Mouse (Mus musculus) kidney, embryonic 14.5 days (tissue): Measurements from ENCODE around the gene Ankdd1b. TPM values are rescaled to one million over a fixed set of nuclear protein-coding genes. Genes with fewer than 3 reads are reported as not detected.
A peak's percentile ranks its signal among the peaks of the same experiment; 100 is the strongest.

Source experiments
- ATAC-seq: fragments of 200-750 bp; cut with Nextera tagmentation; 2 replicates; pipeline ENCODE4 v1.8.0; 2017; ENCODE audit warnings: moderate number of reproducible peaks, mild to moderate bottlenecking, moderate TSS enrichment, moderate library complexity; ENCODE audit not compliant: low FRiP score, low TSS enrichment
- H3K27ac ChIP-seq: fragments of 300-500 bp; sonication (generic); 2 replicates; pipeline ENCODE4 v1.5.1; 2014; ENCODE audit warnings: low read depth, mild to moderate bottlenecking, low read length, moderate library complexity, mixed read lengths
- H3K27me3 ChIP-seq: fragments of 300-500 bp; sonication (generic); 2 replicates; pipeline ENCODE4 v1.6.1; 2014; ENCODE audit warnings: mild to moderate bottlenecking, low read length; ENCODE audit not compliant: control insufficient read depth, insufficient read depth
- H3K36me3 ChIP-seq: fragments of 300-500 bp; sonication (generic); 2 replicates; pipeline ENCODE4 v1.6.1; 2014; ENCODE audit warnings: low read length, mixed read lengths; ENCODE audit not compliant: control insufficient read depth, insufficient read depth
- H3K4me1 ChIP-seq: fragments of 300-500 bp; sonication (generic); 2 replicates; pipeline ENCODE4 v1.6.1; 2014; ENCODE audit warnings: low read length, mixed read lengths; ENCODE audit not compliant: control insufficient read depth, insufficient read depth
- H3K4me2 ChIP-seq: fragments of 300-500 bp; sonication (generic); replicated peaks from 2 replicates; pipeline ENCODE4 v1.6.1; 2014; ENCODE audit warnings: low read depth, mild to moderate bottlenecking, low read length
- H3K4me3 ChIP-seq: fragments of 300-500 bp; sonication (generic); 2 replicates; pipeline ENCODE4 v1.5.1; 2014; ENCODE audit warnings: mild to moderate bottlenecking, low read length
- H3K9ac ChIP-seq: fragments of 300-500 bp; sonication (generic); 2 replicates; pipeline ENCODE4 v1.6.1; 2014; ENCODE audit warnings: low read depth, mild to moderate bottlenecking, low read length, moderate library complexity
- H3K9me3 ChIP-seq: fragments of 300-500 bp; sonication (generic); 2 replicates; pipeline ENCODE4 v1.6.1; 2016; ENCODE audit warnings: low read length; ENCODE audit not compliant: control insufficient read depth
- WGBS: fragments of 180-500 bp; shearing (Covaris S2); extraction: QIAGEN DNeasy Blood & Tissue Kit; methylation state at CpG from one replicate; pipeline ENCODE4 v1.1.7; 2014; 5-methylcytosine and 5-hydroxymethylcytosine counted together
- polyA plus RNA-seq: library from polyadenylated mRNA; unstranded; fragments of >200 nt; fragmentation: Nextera tagmentation; extraction: Ambion mirVana; gene quantifications from 2 replicates; pipeline ENCODE4 v1.2.1, GENCODE M21; 2014

The Ankdd1b gene
- polyA plus RNA-seq, 1 experiment from 2014 or later, result 0.28 TPM

DNA sequence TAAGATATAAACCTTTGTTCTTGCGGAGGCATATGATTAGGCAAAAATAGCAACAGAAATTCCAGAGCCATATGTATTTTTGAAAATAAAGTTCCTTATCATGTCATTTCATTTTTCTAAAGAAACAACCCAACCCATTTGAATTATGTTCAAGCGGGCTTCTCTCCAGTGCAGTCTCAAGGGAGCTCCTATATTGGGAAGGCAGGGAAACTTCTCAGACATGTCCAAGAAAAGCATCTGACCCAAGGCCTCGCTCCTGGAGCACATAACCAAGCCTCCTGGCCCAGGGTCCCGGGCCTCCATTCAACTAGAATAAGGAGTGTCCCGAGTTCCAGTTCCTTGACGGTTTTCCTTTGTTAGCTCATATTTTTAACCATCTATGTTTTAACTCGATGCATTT lies 20.1 kb downstream of the Ankdd1b start:
- 84% methylated on average over 7 of the region's 7 CpGs for WGBS

DNA sequence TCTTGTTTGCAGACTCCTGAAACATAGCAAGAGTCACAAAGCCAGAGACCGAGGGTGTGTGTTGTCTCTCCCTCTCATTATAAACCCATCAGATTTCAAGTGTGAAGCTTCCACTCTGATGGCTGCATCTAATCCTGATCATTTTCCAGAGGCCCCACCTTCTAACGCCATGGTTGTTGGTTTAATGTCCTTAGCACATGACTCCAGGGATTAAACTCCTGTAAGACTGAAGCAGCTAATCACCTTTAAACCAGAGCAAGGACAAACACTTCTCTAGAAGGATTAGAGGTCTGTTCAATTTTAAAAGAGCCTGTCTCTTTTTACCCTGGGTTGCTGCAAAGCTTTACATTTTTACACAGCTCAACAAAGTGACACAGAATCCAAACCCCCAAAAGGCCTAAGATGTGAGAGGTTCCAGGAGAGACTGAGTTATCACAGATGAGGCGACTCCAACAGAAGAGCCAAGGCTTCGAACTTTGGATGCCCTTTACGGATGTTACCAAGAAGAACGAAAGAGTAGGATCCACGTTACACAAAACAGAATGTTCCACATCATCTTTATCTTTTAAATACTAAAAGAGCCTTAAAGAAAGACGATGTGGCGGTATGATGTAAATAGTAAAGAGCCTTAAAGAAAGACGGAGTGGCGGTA lies 20.7 kb downstream of the Ankdd1b start:
- WGBS, result 86% methylated on average over 11 of the region's 11 CpGs
- H3K36me3 ChIP-seq, result no peaks in the 10 kb centered on the region

More for the DNA sequence above, 20.1 kb downstream of the Ankdd1b start:
- H3K4me1 ChIP-seq, result no peaks in the 10 kb centered on the region
- no peaks in the 10 kb centered on the region for H3K27me3 ChIP-seq
- H3K27ac ChIP-seq, result no peak overlapping the region
- no peak overlapping the region for H3K9ac ChIP-seq
- H3K4me2 ChIP-seq, result no peak overlapping the region
- no peak for ATAC-seq
- no peak overlapping the region for H3K4me3 ChIP-seq
- no peaks in the 10 kb centered on the region for H3K36me3 ChIP-seq
- H3K9me3 ChIP-seq, result no peaks in the 10 kb centered on the region

GRCm38 (mm10) chr13:96440436-96440835 lies 30.6 kb downstream of the Ankdd1b start:
- Histone ChIP-seq H3K27me3 (no peaks in the 10 kb centered on the region), H3K4me3 (no peak overlapping the region), H3K27ac (no peak overlapping the region), H3K36me3 (no peaks in the 10 kb centered on the region), H3K9ac (no peak overlapping the region), H3K9me3 (no peaks in the 10 kb centered on the region), H3K4me1 (peaks cover 5% of the 10 kb centered on the region; the same call in 1 of the 2 replicates), H3K4me2 (no peak overlapping the region)
- WGBS, result 93% methylated on average over 4 of the region's 4 CpGs
- ATAC-seq, result no peak

More for the DNA sequence above, 20.7 kb downstream of the Ankdd1b start:
- ATAC-seq, result no peak
- H3K27me3 ChIP-seq, result no peaks in the 10 kb centered on the region
- H3K4me1 ChIP-seq, result no peaks in the 10 kb centered on the region
- no peak overlapping the region for H3K4me3 ChIP-seq
- H3K9me3 ChIP-seq, result no peaks in the 10 kb centered on the region
- no peak overlapping the region for H3K4me2 ChIP-seq
- H3K27ac ChIP-seq, result no peak overlapping the region; the same call in 1 of the 2 replicates
- H3K9ac ChIP-seq, result no peak overlapping the region

GRCm38 (mm10) chr13:96436921-96437320 lies 34.1 kb downstream of the Ankdd1b start:
- ATAC-seq, result no peak
- Histone ChIP-seq H3K4me2 (no peak overlapping the region), H3K9ac (no peak overlapping the region), H3K4me1 (peaks cover 31% of the 10 kb centered on the region), H3K27ac (no peak overlapping the region), H3K27me3 (no peaks in the 10 kb centered on the region), H3K36me3 (no peaks in the 10 kb centered on the region), H3K9me3 (no peaks in the 10 kb centered on the region), H3K4me3 (no peak overlapping the region)
- 85% methylated on average over 1 of the region's 1 CpGs for WGBS

- peaks cover 31% of the 10 kb centered on the region for H3K4me1 ChIP-seq
- H3K36me3 ChIP-seq, result no peaks in the 10 kb centered on the region
- H3K4me3 ChIP-seq, result no peak overlapping the region
- peak; percentile 40; the same call in 1 of the 2 replicates for ATAC-seq
- no peaks in the 10 kb centered on the region for H3K27me3 ChIP-seq
- H3K9ac ChIP-seq, result no peak overlapping the region
- 21% methylated on average over 11 of the region's 13 CpGs for WGBS
- no peaks in the 10 kb centered on the region for H3K9me3 ChIP-seq
- H3K4me2 ChIP-seq, result peak overlapping the region; percentile 22
- no peak overlapping the region for H3K27ac ChIP-seq
Observed at GRCm38 (mm10) chr13:96435793-96436192, 35.2 kb downstream of the Ankdd1b start.

GRCm38 (mm10) chr13:96434899-96435331 lies 36.1 kb downstream of the Ankdd1b start:
- no peak overlapping the region for H3K9ac ChIP-seq
- WGBS, result 38% methylated on average over 5 of the region's 5 CpGs
- no peaks in the 10 kb centered on the region for H3K36me3 ChIP-seq
- H3K4me2 ChIP-seq, result no peak overlapping the region
- peak overlapping the region; percentile 27; the same call in 1 of the 2 replicates for H3K27ac ChIP-seq
- H3K27me3 ChIP-seq, result no peaks in the 10 kb centered on the region
- peaks cover 31% of the 10 kb centered on the region for H3K4me1 ChIP-seq
- H3K4me3 ChIP-seq, result no peak overlapping the region
- no peaks in the 10 kb centered on the region for H3K9me3 ChIP-seq
- peak; percentile 48 for ATAC-seq

- no peak overlapping the region for H3K4me2 ChIP-seq
- peaks cover 31% of the 10 kb centered on the region for H3K4me1 ChIP-seq
- H3K27ac ChIP-seq, result no peak overlapping the region
- WGBS, result 63% methylated on average over 11 of the region's 11 CpGs
- no peak overlapping the region for H3K4me3 ChIP-seq
- no peaks in the 10 kb centered on the region for H3K27me3 ChIP-seq
- no peaks in the 10 kb centered on the region for H3K9me3 ChIP-seq
- H3K9ac ChIP-seq, result no peak overlapping the region
- no peaks in the 10 kb centered on the region for H3K36me3 ChIP-seq
- ATAC-seq, result no peak
Observed at GRCm38 (mm10) chr13:96433648-96434190, 37.3 kb downstream of the Ankdd1b start.

DNA sequence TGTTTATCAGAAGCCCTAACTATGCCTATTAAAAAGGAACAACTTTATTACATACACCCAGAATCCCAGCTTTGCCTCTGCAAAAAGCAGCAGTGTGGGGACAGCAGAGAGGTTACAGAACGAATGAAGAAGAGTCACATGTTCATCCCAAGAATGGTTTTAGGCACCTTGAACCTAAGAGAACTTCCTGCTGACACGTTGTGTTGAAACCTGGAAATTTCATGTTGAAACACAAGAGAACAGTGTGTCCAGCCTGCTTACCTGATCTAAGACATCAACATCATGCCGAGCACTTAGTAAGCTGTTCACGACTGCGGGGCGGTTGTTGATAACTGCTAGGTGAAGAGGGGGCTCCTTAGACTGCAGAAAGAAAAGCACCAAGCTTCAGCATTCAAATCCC lies 38.0 kb downstream of the Ankdd1b start:
- no peak overlapping the region for H3K9ac ChIP-seq
- 78% methylated on average over 6 of the region's 6 CpGs for WGBS
- H3K36me3 ChIP-seq, result no peaks in the 10 kb centered on the region
- H3K27ac ChIP-seq, result no peak overlapping the region
- ATAC-seq, result no peak
- peaks cover 31% of the 10 kb centered on the region for H3K4me1 ChIP-seq
- no peak overlapping the region for H3K4me3 ChIP-seq
- H3K4me2 ChIP-seq, result no peak overlapping the region
- no peaks in the 10 kb centered on the region for H3K27me3 ChIP-seq
- H3K9me3 ChIP-seq, result no peaks in the 10 kb centered on the region

DNA sequence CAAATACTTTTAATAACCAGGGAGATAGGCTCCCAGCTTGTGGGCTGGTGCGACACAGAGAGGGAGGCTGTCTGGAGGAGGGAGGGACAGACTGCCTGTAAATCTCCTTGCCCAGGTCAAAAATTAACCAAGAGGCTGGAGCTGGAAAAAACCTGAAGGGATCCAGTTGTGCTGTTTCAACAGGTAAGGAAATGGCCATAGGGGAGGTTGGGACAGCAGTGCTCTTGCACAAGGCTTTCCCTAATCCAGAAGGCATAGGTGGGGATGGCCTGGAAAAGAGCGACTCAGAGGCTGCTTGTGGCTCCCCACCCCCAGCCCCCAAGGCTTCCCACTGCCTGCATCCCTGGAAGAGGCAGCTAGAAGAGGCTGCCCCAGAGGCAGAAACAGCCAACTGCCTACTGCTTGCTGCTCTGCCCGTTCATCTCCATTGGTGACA lies 38.6 kb downstream of the Ankdd1b start:
- H3K9ac ChIP-seq, result no peak overlapping the region
- H3K4me1 ChIP-seq, result peaks cover 31% of the 10 kb centered on the region
- H3K27ac ChIP-seq, result peak overlapping the region; percentile 75
- no peak overlapping the region for H3K4me3 ChIP-seq
- no peak overlapping the region for H3K4me2 ChIP-seq
- 42% methylated on average over 3 of the region's 3 CpGs for WGBS
- H3K27me3 ChIP-seq, result no peaks in the 10 kb centered on the region
- H3K36me3 ChIP-seq, result no peaks in the 10 kb centered on the region
- no peaks in the 10 kb centered on the region for H3K9me3 ChIP-seq
- ATAC-seq, result peak; percentile 15; the same call in 1 of the 2 replicates
